Mouse (Mus musculus) brain, embryonic 14.5 days (tissue): Measurements from ENCODE around the gene Ddx59. TPM values are rescaled to one million over a fixed set of nuclear protein-coding genes. Genes with fewer than 3 reads are reported as not detected.

Source experiments
- DNase-seq: peaks from one replicate; pipeline ENCODE4 v3.0.0-alpha.2; 2011; ENCODE audit warnings: low read depth
- CTCF ChIP-seq: fragments of 200-500 bp; IDR thresholded peaks from 2 replicates; pipeline ENCODE4 v1.5.1; 2012; ENCODE audit warnings: inconsistent platforms, mild to moderate bottlenecking, moderate library complexity, borderline replicate concordance; ENCODE audit not compliant: insufficient read depth, insufficient read length; ENCODE audit errors: extremely low read depth
- POLR2A ChIP-seq: fragments of 200-500 bp; IDR thresholded peaks from 2 replicates; pipeline ENCODE4 v1.6.1; 2012; ENCODE audit warnings: mild to moderate bottlenecking, inconsistent platforms, borderline replicate concordance; ENCODE audit not compliant: poor library complexity, insufficient read depth, insufficient read length, severe bottlenecking; ENCODE audit errors: extremely low read depth
- polyA plus RNA-seq: library from polyadenylated mRNA; depleted of rRNA; stranded (reverse); fragments of >200 nt; gene quantifications from 2 replicates; pipeline ENCODE4 v1.2.3, GENCODE M21; 2012; rRNA removed

Ddx59 gene
- polyA plus RNA-seq: 9.1 and 11.0 TPM in 2 replicates

DNA sequence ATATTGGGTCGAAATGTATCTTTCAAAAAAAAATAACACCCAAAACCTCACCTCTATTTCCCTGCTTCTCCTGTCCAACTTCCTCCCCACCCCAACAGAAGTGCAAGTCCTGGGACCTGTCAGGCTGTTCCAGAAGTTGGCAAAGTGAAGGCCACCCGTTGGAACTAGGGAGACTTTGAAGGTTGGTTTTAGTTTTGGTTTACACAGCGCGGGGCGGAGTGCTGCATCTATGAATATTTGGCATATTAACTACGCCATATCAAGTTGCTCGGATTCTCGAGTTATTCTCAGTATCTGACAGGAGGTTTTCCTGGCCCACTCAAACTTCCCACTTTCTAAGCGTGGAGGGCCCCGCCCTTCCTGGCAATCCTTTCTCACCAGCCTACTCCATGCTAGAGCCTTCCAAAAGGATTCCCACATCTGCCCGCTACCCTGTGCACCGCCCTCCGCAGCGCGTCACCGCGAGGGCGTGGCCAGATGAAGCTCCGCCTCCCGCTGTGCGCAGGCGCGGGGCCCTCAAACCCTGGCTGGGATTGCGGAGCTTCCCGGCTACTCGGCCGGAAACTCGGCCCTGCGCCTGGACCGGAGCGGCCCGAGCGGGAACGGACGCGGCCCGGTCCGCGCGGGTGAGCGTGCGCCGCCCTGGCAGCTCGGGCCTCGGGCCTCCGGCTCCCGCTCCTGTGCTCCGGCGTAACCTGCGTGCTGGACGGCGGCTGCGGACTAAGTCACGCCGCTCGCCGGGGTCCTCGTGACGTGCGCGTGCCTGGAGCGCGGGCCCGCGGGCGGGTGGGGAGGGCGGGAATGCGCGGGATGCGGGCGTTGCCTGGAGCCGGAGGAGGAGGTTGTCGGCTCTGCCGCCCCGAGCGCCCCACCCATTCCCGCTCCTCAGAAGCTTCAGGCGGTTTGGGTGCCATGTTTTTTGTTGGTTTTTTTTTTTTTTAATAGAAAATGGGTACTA is at the start of gene Ddx59:
Gene Ddx59, plus strand, starts transcription at position 474 of the 958 bp plus-strand sequence.
- TF ChIP-seq POLR2A (peak; percentile 92), CTCF (no peak)
- DNase-seq: peak; percentile 97

- no peak for TF ChIP-seq POLR2A
- TF ChIP-seq CTCF: no peak
- DNase-seq: no peak
Observed at GRCm38 (mm10) chr1:136365986-136366385, 49.1 kb upstream of the Ddx59 start.

GRCm38 (mm10) chr1:136379261-136379660 is 35.8 kb upstream of the Ddx59 start:
- no peak for DNase-seq
- TF ChIP-seq POLR2A (no peak), CTCF (no peak)

- TF ChIP-seq POLR2A: no peak
- TF ChIP-seq CTCF: no peak
- DNase-seq: no peak
Observed at GRCm38 (mm10) chr1:136380161-136380560, 34.9 kb upstream of the Ddx59 start.

- no peak for TF ChIP-seq POLR2A
- DNase-seq: no peak
Observed at GRCm38 (mm10) chr1:136380606-136381005, 34.5 kb upstream of the Ddx59 start.

- TF ChIP-seq POLR2A (no peak), CTCF (no peak)
- DNase-seq: no peak
Observed at GRCm38 (mm10) chr1:136381169-136381568, 33.9 kb upstream of the Ddx59 start.

DNA sequence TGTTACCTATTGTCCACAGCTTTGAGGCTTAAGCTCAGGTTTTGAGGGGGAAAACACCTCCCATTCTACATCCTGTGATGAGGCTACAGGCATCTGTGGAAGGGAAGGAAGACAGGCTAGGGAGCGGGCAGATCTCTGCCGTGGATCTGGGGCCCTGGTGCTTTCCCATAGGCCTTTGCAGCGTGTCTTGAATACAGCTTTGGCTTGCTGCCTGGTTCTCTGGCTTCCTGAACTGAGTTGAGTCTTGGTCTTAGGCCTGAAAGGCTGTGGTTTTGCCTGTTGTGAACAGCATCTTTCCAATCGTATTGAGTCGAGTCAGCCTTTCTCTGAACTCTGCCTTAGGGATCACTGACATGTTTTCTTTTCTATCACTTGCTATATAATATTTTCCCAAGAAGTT is 33.5 kb upstream of the Ddx59 start:
- TF ChIP-seq CTCF (no peak), POLR2A (no peak)
- peak; percentile 21 for DNase-seq

- DNase-seq: no peak
- TF ChIP-seq POLR2A (no peak), CTCF (no peak)
Observed at GRCm38 (mm10) chr1:136386914-136387313, 28.2 kb upstream of the Ddx59 start.

GRCm38 (mm10) chr1:136394506-136394905 is 20.6 kb upstream of the Ddx59 start:
- DNase-seq: peak; percentile 84
- TF ChIP-seq CTCF (no peak), POLR2A (no peak)

- DNase-seq: peak; percentile 23
- TF ChIP-seq CTCF (no peak), POLR2A (no peak)
Observed at GRCm38 (mm10) chr1:136395073-136395472, 20.0 kb upstream of the Ddx59 start.

GRCm38 (mm10) chr1:136401281-136401680 is 13.8 kb upstream of the Ddx59 start:
- DNase-seq: no peak
- no peak for TF ChIP-seq CTCF
- TF ChIP-seq POLR2A: no peak

DNA sequence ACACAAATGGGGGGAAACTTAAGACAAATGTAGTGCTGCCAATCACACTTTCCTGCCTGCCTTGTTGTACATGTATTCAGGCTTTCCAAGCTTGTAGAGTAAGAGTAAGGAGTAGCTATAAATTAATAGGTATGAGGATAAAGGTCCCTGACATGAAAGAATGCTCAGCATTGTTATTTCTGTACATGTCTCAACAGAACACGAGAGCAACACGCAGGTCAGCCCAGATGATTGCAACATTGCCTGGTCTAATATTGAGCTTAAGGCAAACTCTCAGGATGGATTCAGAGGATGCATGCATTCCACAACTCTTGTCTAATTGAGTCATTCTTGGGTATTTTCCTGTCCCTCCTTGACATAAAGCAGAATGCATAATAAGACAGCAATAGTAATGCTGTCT is 5.4 kb upstream of the Ddx59 start:
- DNase-seq: no peak
- TF ChIP-seq POLR2A: no peak
- TF ChIP-seq CTCF: no peak

GRCm38 (mm10) chr1:136415756-136416126 is 670 bp downstream of the Ddx59 start:
- peak; percentile 5 for DNase-seq
- no peak for TF ChIP-seq POLR2A
- TF ChIP-seq CTCF: no peak

- TF ChIP-seq POLR2A: no peak
- no peak for TF ChIP-seq CTCF
- DNase-seq: no peak
Observed at GRCm38 (mm10) chr1:136418393-136418792, 3.3 kb downstream of the Ddx59 start.
